Mouse (Mus musculus) lung, postnatal 4 days (tissue): ENCODE data around the gene Pld6.

Source experiments
- DNase-seq, 2 experiments: peaks; one replicate each; pipeline ENCODE4 v3.0.0; 2021

Pld6 gene

GRCm38 (mm10) chr11:59787199-59787781 is at the start of gene Pld6:
Pld6 (minus strand) TSS chr11:59787645.
- peak; percentile 80 to 84 for DNase-seq

GRCm38 (mm10) chr11:59821625-59822024 is 34.2 kb upstream of the Pld6 start:
- no peak for DNase-seq

- DNase-seq = no peak
Observed at GRCm38 (mm10) chr11:59817916-59818315, 30.5 kb upstream of the Pld6 start.

GRCm38 (mm10) chr11:59815482-59816065 is 28.1 kb upstream of the Pld6 start:
- DNase-seq = no peak

DNA sequence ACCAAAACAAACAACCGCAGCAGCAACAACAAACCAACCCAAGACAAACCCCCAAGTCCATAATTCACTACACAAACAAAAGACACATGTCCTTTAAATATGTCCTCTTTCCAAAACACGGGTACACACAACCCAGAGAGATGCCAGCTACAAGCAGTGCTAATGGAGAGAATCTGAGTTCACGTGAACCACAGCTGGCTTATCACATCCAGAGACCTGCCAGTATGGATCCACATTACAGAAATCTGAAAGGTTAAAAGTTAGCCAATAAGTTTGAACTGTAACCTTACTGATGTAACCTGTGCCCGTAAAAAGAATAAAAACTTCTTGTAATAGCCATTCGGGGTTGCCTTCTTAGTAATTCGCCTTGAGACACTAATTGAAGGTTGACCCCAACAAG is 27.5 kb upstream of the Pld6 start:
- no peak for DNase-seq

- DNase-seq = no peak
Observed at GRCm38 (mm10) chr11:59814311-59814710, 26.9 kb upstream of the Pld6 start.

DNA sequence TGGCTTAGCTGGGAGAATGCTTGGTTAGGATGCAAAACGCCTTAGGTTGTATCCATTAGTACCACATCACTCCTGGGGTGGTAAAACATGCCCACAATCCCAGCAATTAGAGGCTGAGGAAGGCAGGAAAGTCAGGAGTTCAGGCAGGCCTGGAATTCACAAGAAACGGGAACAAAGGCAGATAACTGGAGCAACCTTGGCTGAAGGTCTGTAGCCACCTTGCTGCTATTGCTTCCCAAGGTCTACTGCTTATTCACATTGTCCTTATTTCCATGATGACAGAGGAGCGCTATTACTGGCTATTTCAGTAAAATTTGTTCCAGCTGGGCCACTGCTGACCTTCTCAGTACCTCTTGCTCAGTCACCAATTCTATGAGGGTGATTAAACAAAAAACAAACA is 25.8 kb upstream of the Pld6 start:
- DNase-seq = no peak

- no peak for DNase-seq
Observed at GRCm38 (mm10) chr11:59811211-59811610, 23.8 kb upstream of the Pld6 start.

GRCm38 (mm10) chr11:59810480-59811158 is 23.2 kb upstream of the Pld6 start:
- no peak for DNase-seq

DNA sequence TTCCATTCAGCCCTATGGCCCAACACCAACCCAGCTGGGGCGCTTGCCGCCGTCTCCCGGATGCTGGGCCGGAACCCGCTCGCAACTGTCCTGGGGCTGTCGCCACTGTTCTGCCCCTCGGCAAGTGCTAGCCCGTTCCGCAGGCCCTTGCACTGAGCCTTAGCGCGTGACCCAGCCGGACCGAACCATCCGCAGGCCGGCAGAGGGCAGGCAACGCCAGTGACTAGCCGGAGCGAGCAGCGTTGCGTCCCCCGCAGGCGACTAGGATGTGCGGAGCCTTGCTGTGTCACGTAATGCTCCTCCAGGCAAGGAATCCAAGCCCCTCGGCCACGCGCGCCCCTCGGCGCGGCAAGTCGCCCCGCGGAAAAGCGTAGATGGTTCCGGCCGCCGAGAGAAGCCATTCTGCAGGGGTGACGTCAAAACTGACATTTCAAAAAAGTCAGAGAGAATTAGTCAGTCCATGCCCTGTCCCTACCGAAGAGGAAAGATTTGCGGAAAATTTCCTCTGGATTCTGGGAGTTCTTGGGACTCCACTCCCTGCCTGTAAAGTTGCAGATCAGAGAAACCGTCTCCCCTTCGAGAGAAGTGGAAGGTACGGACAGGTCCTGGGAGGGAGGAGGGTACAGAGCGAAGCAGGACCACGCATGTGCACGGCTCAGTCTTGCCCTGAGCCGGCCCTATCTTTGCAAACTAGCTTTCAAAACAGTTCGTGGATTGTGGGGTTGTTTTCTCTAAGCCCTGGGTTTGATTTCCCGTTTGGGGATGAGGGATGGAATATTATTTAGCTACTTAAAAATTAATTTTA is 22.4 kb upstream of the Pld6 start, which contains the start of gene Flcn:
Gene Flcn (minus strand): TSS at position 347 of the 805 bp plus-strand sequence.
- peak; percentile 89 to 90 for DNase-seq

GRCm38 (mm10) chr11:59809071-59809669 is 21.7 kb upstream of the Pld6 start:
- peak in 1 of 2 experiments; percentile 51 for DNase-seq

DNA sequence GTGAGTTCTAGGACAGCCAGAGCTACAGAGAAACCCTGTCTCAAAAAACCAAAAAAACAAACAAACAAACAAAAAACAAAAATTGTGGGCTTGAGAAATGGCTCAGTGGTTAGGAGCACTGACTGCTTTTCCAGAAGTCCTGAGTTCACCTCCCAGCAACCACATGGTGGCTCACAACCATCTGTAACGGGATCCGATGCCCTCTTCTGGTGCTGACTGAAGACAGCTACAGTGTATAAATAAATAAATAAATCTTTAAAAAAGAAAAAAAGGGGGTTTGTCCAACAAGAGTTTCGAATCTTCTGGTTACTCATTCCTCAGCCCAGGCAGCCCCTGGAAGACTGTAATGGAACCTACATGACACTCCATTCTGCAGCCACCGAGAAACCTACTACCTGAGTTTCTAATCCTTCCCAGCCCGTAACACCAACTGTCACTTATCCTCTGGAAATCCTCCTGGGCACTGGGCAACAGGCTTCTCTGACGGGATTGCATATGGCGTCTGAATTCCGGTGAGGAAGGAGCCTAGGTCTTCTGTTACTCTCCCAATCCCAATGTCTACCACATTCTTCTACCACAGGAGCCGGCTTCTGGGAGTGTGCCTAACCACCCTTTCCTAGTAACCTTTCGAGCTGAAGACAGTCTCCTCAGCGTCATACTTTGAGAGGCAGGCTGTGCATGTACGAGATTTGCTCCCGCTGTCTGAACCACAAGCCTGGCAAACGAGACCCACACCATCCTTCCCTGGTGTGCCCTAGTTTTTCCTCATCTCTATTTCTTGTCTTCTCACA is 20.9 kb upstream of the Pld6 start:
- no peak for DNase-seq

DNA sequence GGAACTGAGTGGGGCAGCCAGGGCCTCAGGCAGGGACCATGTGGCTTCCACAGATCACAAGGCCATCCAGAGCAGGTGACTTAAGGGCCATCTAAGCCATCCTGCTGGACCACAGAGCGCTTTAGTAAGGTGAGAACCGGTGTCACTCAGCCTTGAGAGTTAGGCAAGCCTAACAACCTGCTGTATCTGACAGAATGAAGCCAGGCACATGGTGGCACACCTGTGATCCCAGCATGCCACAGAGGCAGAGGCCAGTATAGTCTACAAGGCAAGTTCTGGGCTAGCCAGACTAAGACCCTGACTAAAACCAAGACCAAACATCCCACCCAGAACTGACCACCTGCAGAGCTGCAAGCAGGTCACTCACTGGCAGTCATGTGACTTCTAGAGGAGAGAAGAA is 18.2 kb upstream of the Pld6 start:
- DNase-seq = no peak

DNA sequence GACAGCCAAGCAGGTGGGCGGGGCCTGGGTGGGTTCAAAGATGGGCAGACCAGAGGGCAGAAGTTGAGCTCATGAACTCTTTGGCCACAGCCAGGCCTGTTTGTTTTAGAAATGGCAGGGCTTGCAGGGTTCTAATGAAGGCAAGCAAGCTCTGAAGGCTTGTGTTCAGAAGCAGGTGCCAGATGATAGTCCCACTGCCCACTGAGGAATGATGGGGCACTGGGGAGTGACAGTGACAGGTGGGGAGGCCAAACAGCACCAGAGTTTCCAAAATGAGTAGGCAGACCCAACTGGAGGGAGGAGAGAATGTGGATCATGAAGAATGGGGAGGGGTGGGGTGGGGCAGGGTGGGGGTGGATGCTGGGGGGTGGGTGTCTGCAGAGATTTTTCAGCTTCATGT is 17.8 kb upstream of the Pld6 start:
- DNase-seq = no peak

DNA sequence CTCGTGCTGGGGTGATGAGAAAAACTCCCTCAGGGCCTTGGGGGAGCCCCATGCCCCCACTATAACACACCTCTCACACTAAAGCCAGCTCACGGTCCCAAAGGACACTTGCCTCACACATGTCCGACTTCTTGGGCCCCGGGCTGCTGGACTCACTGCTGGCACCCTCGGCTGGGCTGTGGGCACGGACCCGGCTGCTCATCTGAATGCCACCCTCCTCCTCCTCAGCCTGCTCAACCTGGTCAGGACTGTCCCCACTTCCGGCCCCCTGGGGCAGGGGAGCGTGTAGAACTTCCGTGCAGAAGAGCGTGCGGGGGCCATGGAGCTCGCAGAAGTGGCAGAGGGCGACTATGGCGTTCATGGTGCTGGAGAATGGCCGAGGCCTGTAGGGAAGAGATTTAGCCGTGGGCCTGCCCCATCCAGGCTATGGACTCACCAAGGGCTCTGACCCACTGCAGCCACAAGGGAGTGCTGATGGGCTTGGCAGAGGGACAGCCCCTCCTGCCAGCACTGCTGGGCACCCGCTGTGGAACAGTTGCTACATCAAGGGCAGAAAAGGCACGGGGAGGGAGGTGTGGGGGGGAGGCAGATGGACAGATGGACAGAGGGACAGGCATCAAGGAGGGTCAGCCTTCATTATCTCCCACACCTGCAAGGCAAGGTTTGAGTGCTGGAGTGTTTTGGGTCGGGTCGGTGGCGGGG is 17.1 kb upstream of the Pld6 start:
- DNase-seq = no peak

DNA sequence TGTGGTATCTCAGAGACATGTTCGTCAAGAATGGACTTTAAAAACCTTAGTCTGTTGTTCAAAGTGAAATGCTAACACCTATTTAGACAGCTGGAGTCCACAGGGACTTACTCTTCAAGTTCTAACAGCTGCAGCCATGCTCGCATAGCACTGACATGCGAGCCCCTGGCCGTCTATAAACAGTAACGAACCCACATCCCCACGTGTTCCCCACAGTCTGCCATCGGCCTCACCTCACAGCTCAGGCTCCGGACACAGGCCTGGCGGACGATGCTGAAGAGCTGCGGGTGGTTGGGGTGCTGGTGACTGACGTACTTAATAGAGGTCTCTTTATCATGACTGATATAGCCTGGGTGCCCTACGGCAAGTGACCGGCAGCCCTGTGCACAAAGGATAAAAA is 16.1 kb upstream of the Pld6 start:
- no peak for DNase-seq

DNA sequence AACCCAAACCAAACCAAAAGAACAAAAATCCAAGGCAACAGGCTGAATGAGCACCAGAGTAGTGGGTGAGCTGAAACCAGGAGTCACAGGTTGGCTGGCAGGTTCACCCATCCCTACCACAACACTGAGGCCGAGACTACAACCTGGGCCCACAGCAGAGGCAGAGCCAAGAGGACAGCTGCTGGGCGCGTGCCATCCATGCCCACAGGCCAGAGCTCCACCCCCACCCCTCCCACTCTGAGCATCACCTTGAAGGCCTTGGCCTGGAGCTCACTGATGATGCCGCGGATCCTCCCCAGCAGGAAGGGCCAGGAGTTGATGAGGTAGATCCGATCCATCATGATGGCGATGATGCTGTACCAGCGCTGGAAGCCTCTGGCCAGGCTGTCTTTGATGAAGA is 14.4 kb upstream of the Pld6 start:
- DNase-seq = no peak

- DNase-seq = no peak
Observed at GRCm38 (mm10) chr11:59800412-59800811, 13.0 kb upstream of the Pld6 start.

DNA sequence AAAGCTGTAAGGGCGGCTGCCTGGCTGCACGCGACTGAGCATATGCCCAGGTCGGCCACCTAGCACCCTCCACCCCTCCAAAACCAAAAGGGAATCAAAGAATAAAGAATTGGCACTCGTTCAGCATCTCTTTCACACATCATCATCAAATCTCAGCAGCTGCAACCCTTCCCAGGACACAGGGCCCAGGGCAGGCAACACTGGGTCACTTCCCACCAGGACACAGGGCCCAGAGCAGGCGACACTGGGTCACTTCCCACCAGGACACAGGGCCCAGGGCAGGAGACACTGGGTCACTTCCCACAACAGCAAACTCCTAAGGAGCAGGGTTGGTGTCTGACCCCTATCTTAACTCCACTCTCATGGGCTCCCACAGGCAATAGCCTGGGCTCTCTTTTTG is 5.9 kb upstream of the Pld6 start:
- DNase-seq = peak in 1 of 2 experiments; percentile 73

DNA sequence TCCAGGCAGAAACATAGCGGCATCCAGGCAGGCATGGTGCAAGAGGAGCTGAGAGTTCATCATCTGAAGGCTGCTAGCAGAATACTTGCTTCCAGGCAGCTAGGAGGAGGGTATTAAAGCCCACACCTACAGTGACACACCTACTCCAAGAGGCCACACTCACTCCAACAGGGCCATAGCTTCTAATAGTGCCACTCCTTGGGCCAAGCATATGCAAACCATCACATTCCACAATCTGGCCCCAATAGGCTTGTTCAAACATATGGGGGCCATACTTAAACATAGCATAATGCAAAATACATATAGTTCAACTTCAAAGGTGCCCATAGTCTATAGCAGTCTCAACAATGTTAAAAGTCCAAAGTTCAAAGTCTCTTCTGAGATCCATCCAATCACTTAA is 1.9 kb upstream of the Pld6 start:
- DNase-seq = no peak

DNA sequence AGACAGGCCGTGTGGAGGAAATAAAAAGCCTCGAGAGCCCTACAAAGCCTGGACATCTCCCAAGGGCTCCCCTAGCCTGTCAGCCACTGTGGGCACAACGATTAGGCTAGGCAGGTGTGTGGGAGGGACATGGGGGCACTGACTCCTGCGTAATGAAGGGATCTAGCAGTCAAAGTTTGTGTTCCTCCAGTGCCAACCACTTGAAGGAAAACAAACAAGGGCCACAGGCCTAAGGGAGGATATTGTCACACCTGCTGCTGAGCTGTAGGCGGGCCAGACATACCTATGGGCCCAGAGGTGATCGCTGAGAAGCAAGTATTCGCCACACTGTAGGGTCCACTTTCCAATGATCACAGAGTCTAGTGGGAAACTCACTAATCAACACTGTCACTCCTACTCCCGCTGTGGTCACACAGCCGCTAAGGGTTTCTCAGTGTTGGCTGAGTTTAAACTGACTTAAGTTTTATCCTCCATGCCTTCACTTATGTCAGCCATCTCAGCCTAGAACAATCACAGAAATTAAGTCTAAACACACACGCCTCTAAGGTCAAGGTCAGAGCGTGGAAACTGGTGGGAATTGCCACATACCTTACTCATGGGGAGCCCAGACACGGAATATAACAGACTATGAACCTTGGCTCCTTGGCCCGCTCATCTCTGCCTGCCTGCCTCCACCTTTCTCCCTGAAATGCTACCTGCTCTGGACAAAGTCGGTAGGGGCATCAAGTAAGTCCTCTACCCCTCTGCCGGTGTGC is 824 bp downstream of the Pld6 start:
- DNase-seq = peak; percentile 26 to 44
